Mouse (Mus musculus) embryo, embryonic 10 days (tissue): Measurements from ENCODE around the gene Tmem95.
"Not testable (repeated sequence)": the region's sequence is repeated elsewhere in the genome, so short reads cannot be mapped to it uniquely, and the experiment has no call there.

Experiments
- DNase-seq: peaks from one replicate; pipeline ENCODE4 v3.0.0-alpha.2; 2015; ENCODE audit warnings: low spot score

The Tmem95 gene

DNA sequence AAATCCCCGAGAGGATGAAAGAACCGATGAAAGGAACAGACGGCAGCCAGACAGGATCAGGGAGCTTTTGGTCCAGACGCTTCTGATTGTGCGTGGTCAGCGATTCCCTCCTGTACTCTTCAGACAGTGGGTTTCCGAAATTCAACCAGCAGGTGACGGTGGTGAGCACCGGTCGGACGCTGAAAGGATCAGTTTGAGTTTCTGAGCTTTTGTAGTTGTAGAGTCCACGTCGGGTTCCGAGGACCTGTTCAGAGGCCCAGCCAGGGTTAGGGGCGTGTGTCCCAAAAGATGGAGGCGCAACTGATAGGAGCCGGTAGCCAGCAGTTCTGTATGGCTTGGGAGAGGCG is 2.7 kb upstream of the Tmem95 start:
- peak; percentile 85 for DNase-seq

DNA sequence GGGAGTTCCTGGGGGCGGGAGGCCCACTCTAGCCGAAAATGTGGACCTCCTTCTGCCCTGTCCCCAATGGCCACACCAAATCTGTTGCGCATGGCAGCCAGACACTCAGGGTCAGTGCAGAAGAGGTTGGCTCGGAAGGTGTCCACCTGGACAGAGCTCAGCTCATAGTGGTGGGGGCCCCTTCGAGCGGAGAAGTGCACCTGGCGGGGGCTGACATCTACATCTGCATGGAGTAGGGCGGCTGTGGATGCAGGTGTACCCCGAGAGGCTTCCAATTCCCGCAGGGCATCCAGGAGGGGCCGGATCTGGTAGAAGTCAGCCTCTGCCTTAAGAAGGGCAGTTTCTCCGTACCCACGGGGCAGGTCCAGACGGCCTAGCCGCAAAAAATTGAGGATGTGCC is 1.9 kb upstream of the Tmem95 start:
- no peak for DNase-seq

DNA sequence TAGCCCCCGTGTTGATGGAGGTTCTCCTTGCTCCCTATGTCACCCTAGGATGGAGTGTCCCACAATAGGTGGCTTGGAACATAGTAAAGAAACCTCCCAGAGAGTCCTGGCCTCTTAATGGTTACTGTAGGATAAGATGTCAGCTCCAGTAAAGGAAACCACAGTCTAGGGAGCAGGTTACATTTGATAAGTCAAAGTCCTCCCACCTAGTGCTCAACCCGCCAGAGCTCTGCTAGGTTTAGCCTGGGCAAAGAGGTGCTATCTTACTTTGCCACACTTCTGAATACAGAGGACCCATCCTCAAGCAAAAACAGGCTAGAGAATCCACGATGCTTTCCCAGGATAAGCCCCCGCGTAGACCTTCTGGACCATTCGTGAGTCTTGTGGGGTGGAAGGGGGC is 1.1 kb upstream of the Tmem95 start:
- no peak for DNase-seq

DNA sequence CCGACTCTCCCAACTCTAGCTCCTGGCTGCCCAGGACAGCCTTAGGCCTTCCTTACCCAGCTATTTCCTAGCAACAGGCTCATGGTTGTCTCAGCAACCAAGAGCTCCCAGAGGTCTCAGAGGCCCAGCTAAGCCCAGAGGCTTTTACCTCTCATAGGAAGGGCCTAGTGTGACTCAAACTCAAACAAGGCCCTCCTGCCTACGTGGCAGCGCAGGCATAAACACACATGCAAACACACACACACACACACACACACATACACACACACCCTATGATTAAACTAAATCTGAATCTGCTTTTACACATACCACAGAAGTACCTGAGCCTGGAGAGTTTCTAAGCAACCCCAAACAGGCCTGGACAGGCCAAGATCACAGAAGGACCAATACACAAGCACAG is 581 bp upstream of the Tmem95 start:
- no peak for DNase-seq

DNA sequence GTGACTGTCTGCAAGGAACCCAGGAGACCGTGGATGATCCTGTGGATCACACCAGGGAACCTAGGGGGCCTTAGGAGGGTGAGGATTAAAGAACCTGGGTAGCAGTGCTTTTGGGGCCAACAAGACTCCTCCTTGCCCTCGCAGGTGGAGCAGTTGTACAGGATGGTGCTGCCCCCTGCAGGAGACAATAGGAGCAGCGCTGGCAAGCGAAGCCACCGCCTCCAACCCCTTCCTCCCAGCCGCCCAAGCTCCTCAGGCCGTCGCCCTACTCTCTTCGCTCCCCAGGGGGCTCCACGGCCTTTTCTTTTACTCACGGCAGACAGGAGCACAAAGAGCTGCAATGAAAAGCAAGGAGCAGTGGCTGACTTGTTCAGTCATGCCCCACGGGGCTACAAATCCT is 951 bp downstream of the Tmem95 start:
- DNase-seq: peak; percentile 91

DNA sequence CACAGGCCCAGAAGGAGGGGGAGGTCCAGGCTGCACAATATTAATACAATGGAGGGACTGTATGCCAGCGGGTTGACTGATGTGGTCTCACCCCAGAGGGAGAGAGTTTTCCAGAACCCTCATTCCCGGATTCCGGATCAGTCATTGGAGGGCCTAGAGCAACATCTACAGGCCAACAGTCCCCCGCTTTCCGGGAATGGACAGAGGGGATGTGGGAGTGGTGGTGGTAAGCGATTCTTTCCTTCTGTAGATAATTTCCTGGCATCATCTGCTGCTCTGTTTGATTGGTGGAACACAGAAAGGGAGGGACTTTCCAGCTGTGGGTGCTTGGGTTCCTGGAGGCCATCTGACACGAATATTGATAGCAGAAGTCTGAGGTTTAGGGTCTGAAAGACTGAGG is 1.6 kb downstream of the Tmem95 start:
- DNase-seq: no peak

DNA sequence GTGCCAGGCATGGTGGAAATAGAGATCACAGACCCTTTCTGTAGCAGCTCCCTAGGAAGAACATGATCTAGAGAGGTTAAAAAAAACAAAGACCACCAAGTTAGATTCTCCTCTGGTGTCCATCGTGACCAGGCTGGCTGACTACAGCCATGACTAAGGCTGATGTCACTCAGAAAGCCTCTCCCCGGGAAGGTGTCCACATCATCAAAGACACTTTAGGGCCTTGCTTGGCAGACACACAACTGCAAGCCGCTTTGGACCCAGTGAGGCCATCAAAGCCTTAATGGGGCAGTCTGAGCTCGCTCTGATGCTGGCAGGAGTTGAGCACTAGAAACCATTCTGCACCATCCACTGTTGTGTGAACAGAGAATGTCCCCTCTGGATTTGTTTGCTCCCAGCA is 5.4 kb downstream of the Tmem95 start:
- DNase-seq: no peak

DNA sequence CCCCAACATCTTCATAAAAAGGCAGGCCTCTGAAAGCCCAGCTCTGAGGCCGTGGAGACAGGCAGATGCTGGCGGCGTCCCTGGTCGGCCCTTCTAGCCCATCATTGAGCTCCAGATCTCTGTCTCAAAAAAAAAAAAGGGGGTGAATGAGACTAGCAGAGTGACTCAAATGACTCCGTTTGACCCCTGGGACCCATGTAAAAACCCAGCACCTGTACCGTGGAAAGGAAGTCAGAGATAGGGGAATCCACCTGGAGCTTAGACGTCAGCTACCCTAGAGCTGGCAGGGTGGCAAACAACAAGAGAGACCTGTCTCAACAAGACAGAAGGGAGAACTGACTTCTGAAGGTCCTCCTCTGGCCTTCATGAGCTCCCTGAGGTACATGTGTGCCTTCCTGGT is 6.0 kb downstream of the Tmem95 start:
- no peak for DNase-seq

DNA sequence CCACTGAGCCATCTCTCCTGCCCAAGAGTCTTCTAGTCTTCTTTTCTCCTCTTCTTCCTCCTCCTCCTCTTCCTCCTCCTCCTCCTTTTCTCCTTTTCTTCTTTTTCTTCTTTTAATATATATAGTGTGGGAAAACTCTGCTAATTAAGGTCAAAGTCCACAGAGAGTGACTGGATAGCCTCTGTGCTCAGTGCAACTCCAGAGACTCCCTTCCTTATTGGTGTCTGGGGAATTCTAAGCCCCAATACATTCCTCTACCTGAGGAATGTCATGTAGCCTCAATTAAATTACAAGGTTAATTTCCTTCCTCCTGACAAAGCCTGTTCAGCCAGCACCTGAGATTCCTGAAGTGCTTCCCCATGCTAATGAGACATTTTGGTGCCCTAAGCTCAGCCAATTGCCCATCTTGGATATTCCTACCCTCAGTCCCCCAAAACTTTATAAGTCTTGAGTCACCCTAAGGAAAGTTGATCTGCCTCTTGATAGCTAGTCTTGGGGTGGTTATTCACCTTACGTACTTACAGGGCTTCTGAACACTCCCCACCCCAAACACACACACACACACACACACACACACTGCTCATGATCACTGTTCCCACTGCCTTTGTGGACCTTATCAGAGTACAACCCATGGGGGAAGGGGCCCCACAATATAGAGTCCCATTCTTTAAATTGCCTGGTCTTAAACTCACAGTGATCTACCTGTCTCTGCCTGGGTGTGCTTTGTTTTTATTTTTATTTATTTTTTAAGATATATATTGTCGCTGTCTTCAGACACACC is 7.3 kb downstream of the Tmem95 start:
- no peak for DNase-seq

DNA sequence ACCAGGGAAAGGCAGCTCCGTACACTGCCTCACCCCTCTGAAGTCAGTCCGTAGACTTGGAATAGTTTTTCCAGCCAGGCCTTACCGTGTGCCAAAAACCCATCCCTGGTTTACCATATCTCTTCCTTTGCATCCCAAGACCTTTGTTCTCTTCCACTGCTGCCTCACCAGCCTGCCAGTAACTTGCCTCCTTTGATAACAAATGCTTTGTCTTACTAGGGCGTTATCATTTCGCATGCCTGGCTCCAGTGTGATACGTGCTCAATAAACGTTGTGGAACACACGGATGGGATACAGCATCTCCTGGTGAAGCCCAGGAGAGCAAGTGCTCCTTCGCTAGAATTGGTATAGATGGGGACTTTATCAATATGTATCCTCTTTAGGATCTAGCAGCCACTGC is 10.5 kb downstream of the Tmem95 start:
- DNase-seq: no peak

DNA sequence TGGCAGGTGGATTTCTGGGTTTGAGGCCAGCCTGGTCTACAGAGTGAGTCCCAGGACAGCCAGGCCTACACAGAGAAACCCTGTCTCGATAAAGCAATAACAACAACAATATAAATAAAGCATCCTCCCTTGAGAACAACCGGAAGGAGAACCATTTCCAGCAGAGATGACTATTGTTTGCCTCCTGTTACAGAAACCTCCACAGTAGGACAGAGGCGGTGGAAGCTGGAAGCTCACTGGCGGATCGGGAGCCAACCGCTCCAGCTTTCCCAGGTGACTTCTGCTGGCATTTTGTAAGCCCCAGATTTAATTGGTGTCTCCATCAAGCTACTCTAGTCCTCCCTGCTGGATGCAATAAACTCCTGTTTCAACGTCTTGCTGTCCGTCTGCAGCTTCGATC is 12.3 kb downstream of the Tmem95 start:
- DNase-seq: no peak

DNA sequence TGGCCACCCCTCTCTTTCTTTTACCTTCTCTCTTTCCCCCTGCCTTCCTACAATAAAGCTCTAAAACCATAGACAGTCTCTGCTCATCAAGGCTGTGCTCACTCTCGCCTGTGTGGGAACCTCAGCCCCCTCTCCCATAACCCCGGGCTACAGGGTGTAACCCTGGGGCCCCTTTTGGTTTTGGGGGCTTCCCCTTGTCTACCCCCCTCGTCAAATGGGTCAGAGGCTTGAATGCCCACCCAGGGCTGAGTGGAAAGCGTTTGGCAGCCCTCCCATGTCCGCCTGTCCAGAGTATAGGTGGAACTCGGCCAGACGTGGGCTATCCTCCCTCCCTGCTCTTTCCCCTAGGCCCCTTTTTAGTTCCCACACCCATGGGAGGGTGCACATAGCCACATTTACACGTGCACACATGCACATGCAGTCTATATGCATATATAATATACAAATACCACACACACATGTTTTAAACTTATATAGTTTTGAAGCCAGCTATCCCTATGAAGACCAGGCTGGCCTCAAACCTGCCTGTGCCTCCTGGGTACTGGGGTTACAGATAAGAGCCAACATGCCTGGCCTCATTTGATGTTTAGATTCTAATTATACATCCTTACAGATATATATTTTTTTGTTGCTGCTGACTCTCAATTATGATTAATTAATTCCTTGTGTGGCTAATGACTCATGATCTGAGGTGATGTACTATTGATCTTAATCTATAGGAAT is 13.5 kb downstream of the Tmem95 start:
- DNase-seq: no peak

DNA sequence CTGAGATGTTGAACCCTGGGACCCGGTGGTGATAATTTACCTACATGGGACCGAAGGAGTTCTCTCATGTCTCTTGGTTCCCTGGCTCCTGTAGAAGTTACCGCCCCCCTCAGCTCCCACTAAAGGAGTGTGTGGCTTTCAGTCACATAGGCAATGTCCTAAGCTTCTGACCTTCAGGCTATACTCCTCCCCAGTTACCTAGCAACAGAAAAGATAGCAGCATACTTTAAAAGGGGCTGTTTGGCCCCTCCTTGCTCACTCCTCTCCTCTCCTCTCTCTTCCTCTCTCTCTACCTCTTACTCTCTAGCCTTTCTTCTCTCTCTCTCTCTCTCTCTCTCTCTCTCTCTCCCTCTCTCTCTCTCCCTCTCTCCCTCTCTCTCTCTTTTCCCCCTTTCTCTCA is 14.1 kb downstream of the Tmem95 start:
- DNase-seq: not testable (repeated sequence)

DNA sequence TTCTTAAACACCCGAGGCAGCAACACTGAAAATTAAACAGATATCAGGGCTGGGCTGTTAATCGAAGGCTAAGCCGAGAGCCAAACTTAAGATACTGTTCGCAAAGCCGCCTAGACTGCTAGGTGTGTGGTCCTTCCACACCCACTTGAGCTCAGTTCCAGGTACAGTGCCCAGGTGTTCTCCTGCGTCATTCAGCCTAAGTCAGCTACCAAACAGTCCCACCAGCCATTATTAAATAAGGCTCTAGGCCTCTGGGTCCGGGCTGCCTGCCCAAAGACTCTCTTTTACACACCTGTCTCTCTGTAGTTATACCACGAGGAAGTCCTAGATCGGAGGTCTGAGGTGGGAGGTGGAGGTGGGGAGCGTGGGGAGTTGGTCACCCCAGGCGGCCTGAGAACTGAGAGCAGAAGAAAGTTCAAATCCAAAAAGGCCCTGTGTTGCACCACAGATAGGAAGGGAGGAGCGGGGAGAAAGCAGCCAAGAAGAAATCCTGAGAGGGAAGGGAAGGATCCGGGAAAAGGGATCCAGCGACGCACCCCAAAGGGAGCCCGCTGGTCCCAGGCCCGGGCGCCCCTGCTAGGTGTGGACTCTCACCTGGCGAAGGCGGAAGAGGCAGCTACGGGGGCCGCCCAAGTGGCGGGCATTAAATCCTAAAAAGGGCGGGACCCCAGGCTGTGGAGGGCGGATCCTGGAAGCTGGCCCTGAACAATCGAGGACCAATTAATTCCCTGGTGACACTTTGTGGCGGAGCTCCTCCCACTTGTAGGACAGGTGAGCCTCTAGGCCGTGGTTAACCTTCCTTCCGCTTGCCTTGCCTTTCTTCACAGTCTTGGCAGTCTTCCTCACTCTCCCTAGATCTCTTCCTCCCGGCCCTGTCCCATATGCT is 19.5 kb downstream of the Tmem95 start, which contains the start of gene Tnk1:
Tnk1 (minus strand) TSS at position 618 of the 886 bp plus-strand sequence.
- DNase-seq: no peak

DNA sequence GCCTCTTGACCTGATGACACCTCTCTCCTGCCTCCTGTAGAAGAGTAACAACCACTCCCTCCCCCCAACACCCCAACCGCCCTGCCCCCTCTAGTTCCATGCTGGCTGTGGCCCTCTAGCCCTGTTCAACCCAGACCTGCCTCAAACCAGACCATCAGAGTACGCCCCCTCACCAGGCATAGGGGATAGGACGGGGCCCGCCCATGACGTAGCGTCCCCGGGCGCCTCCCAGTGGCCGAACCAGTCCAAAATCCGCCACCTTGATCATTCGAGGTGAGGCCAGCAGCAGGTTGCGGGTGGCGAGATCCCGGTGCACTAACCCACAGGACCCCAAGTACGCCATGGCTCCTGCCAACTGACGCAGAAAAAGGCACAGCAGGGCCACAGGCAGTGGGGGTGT is 22.5 kb downstream of the Tmem95 start:
- DNase-seq: peak; percentile 77

DNA sequence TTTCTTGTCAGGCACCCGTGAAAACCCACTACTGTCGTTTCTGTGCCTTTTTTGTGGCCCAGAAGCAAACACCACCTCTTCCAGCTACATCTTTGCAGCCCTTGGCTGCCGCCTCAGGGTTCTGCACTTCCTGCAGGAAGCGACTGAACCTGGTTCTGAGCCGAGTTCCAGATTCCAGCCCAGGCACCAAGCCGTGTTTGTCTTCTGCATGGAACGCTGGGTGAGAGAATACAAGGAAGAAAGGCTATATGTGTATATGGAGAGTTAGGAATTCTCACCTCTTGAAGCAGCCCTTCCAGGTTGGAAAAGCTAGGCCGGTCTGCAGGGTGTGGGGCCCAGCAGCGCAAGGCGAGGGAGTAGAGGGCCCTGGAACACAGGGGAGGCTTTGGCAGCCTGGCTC is 23.1 kb downstream of the Tmem95 start:
- DNase-seq: no peak

DNA sequence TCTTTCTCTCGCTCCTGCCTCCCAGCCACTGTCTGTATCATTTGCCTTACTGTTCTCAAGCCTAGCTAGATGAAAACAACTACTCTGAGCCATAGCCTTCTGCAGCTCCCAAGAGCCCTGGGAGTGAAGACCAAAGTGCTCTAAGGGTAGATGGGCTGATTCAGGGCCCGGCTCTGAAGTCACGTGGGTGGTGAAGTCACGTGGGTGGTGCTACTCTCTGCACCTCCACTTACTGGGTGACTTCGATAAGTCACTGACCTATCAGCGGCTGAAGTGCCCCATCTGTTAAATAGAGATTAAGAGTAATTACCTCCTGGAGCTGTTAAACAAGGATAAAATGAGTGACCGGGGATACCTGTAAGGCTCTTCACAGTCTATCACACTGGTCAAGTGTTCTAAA is 23.8 kb downstream of the Tmem95 start:
- no peak for DNase-seq

DNA sequence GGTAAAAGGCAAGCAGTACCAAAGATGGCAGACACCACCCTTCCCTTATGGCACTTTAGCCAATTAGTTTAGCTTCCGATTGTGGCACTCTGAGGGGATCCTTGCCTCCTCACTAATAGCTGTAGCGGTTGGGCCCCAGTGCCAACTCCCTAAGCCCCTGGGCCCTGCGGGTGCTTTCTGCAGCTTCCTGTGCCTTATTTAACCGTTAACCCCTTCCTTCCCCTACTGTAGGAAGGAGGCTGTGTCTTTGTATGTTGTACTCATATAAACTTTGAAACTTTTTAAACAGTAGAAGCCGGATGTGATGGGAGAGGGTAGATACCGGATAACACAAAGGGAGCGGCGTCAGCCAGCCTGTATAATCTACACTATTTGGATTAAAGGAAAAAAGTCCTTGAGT is 27.1 kb downstream of the Tmem95 start:
- DNase-seq: no peak

DNA sequence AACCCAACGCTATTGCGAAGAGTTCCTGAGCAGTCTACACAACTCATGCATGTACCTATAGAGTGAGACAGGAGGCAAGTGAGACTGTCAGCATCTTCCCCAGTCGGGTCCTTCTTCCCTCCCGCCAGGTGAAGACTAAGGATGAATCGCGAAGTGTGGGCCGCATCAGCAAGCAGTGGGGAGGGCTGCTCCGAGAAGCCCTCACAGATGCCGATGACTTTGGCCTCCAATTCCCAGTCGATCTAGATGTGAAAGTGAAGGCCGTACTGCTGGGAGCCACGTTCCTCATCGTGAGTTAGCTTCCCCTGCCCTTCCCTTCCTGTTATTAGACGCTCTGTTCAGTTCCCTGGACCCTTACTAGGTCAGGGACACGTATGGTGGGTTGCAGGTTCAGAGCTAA is 27.9 kb downstream of the Tmem95 start:
- DNase-seq: no peak

DNA sequence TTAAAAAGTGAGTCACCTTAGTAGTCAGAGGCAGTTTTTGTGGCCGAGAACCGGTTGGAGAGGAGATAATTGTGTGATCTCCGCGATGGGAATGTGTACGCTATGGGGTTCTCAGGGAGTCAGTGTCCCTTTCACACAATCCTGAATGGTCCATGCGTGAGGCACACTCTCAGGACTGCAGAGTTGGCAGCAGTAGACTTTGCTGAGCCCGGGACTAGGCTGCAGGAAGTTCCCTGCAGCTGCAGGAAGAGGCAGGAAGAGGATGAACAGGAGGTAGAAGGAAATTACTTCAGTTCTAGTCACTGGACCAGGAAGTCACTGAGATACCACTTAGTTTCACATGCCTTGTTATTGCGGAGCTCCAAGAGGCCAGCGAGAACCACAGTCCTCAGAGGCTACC is 28.7 kb downstream of the Tmem95 start:
- no peak for DNase-seq

DNA sequence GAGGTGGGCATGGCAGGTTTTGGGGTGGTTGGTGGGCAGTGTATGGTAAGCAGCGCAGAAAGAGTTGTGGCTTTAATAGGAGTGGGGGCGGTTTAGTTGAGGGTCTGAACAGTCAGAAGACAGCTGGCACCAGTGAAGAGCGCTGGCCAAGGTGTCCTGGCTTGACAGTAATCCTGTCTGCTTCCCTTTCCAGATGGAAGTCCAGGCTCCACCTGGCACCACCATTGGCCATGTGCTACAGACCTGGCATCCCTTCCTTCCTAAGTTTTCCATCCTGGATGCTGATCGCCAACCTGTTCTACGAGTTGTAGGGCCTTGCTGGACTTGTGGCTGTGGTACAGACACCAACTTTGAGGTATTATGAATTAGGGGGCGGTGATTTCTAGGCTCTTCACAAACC is 29.8 kb downstream of the Tmem95 start:
- DNase-seq: no peak

DNA sequence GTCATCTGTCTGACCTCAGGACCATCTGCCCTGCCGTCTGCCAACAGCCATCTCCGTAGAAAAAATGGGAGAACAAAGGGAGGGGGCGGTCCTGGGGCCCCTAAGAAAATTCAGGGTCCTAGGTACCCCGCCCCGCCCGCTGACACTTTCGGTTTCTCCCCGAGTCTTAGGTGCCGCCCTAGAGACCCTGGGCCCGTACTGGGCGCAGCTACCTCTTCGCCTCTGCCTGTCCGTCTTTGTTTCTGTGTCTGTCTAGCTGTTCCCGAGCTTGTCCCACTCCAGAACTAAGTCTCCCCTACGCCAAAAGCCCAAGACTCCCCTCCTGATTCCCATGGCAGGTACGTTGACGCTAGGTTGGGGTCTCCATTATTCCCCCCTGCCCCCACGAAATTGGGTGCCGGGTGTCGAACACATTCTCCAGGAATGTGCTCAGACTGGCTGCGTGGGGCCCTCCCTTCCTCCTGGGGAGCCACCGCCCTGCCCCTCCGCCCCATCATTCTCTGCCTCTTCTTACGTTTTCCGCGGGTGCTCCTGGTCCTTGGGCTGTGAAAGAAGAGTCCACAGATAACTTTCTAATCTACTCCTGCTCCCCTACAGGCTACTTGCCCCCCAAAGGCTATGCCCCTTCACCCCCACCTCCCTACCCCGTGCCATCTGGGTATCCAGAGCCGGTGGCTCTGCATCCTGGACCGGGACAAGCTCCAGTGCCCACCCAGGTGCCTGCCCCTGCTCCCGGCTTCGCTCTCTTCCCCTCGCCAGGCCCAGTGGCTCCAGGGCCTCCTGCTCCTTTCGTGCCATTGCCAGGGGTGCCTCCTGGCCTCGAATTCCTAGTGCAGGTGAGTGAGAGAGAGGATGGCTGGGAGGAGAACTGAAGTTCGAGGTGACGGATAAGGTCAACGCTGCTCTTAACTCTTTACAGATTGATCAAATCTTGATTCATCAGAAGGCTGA is 30.8 kb downstream of the Tmem95 start:
- DNase-seq: no peak
